Mouse (Mus musculus): ENCODE measurements around the gene Gm49630. TPM values are rescaled to one million over a fixed set of nuclear protein-coding genes. Genes with fewer than 3 reads are reported as not detected.
"Not testable (repeated sequence)": the region's sequence is repeated elsewhere in the genome, so short reads cannot be mapped to it uniquely, and the experiment has no call there.

Gene Gm49630
- polyA plus RNA-seq, 1 experiment from 2014 or later = not detected

DNA sequence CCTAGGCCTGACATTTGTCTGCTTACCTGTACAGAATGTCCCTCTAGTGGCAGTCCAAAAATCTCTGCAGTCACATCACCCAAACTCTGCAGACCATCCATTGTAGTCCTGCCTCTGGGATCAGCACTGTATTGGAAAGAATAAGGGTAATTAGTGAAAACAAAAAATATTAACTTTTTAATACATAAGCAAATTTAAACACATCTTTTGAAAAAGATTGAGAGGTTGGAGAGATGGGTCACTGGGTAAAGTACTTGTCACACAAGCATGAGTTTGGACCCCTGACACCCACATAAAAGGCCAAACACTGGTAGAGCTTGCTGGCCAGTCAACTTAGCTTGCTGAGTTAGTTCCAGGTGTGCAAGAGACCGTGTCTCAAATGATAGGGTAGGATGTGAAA is 19.2 kb downstream of the Gm49630 start, which contains the start of gene Ttll2:
TSS of gene Ttll2 (minus strand) at position 101 of the 400 bp plus-strand sequence.
- H3K4me1 ChIP-seq; H3K27me3 ChIP-seq (ENCODE audit: poor library complexity, severe bottlenecking); H3K4me3 ChIP-seq; DNase-seq (ENCODE audit: extremely low spot score, low spot score); H3K27ac ChIP-seq; H3K9me3 ChIP-seq; H3K36me3 ChIP-seq (replicated peaks): not testable (repeated sequence)
- 91% methylated on average over 1 of the region's 1 CpGs for WGBS

GRCm38 (mm10) chr17:7348765-7349164 is 23.0 kb downstream of the Gm49630 start:
- not testable (repeated sequence) for H3K4me3 ChIP-seq; H3K9me3 ChIP-seq; H3K27me3 ChIP-seq (ENCODE audit: poor library complexity, severe bottlenecking); H3K27ac ChIP-seq; DNase-seq (ENCODE audit: extremely low spot score, low spot score); H3K4me1 ChIP-seq; H3K36me3 ChIP-seq (replicated peaks)
- whole genome bisulfite sequencing = 85% methylated on average over 2 of the region's 3 CpGs

GRCm38 (mm10) chr17:7337381-7337780 is 34.4 kb downstream of the Gm49630 start:
- H3K27ac ChIP-seq; H3K36me3 ChIP-seq (replicated peaks); H3K4me3 ChIP-seq; DNase-seq (ENCODE audit: extremely low spot score, low spot score); H3K9me3 ChIP-seq; H3K4me1 ChIP-seq; H3K27me3 ChIP-seq (ENCODE audit: poor library complexity, severe bottlenecking): not testable (repeated sequence)
- 86% methylated on average over 8 of the region's 9 CpGs for WGBS

DNA sequence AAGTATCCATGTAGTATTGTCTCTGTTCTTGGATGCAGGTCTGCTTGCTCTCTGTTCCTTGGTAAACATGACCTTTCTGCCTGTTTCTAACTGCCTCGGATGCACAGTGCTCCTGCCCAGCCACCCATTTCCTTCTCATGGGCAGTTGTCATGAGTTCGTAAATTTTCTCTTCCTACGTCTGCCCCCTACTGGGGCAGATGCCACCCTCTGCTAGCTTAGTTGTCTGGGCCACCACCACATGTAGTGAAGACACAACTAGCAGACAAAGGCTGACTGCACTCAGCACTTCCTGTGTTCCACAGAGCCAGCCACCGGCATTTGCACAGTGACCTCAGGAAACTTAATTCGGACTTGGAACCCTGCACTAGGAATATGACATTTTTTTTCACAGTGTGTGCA is 39.0 kb downstream of the Gm49630 start:
- H3K4me3 ChIP-seq; H3K27me3 ChIP-seq (ENCODE audit: poor library complexity, severe bottlenecking); DNase-seq (ENCODE audit: extremely low spot score, low spot score); H3K27ac ChIP-seq; H3K9me3 ChIP-seq; H3K4me1 ChIP-seq; H3K36me3 ChIP-seq (replicated peaks): not testable (repeated sequence)
- WGBS = 82% methylated on average over 5 of the region's 5 CpGs

- not testable (repeated sequence) for DNase-seq (ENCODE audit: extremely low spot score, low spot score); H3K9me3 ChIP-seq; H3K4me1 ChIP-seq; H3K27ac ChIP-seq; H3K27me3 ChIP-seq (ENCODE audit: poor library complexity, severe bottlenecking); H3K4me3 ChIP-seq; H3K36me3 ChIP-seq (replicated peaks)
- 85% methylated on average over 6 of the region's 8 CpGs for WGBS
Observed at GRCm38 (mm10) chr17:7326415-7326814, 45.4 kb downstream of the Gm49630 start.

DNA sequence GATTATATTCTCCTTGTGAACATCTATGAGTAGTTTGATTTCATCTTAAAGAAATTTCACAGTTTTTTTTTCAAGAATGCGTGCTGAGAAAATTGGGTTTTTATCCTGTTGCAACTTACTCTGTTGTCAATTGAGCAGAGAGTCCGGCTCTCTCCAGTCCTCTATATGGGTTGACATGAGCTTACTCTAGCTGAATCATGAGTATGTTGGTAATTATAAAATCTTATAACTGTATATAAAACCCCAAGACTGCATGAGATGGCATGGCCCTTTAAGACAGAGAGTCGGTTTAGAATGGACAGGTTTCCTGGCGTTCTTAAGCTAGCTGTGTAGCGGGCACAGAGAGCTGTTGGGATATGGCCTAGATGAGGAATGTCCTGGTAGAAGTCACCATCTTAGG is 47.4 kb downstream of the Gm49630 start, which contains the start of gene Tcp10a:
TSS of gene Tcp10a (plus strand) at position 301 of the 400 bp plus-strand sequence.
- H3K36me3 ChIP-seq (replicated peaks); H3K9me3 ChIP-seq; H3K4me3 ChIP-seq; H3K27me3 ChIP-seq (ENCODE audit: poor library complexity, severe bottlenecking); DNase-seq (ENCODE audit: extremely low spot score, low spot score); H3K27ac ChIP-seq; H3K4me1 ChIP-seq: not testable (repeated sequence)
- 91% methylated on average over 5 of the region's 5 CpGs for WGBS

DNA sequence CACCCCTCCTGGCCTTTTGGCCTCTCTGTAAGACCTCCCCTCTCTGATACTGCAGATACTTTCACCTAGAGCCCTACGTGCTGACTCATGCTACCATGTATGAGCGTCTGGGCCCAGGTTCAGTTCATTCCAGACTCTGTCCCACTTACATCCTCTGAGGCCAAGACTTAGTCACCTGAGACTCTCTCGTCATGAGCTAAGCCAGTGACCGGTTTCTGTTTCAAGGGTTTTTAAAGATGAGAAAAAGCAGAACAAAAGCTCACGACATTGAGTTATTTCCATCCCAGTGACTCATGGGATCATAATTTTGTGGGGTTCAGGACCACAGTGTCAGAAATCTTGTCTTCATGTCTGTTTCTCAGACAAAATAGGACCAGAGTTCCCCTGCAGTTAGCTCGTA is 52.0 kb downstream of the Gm49630 start:
- not testable (repeated sequence) for DNase-seq (ENCODE audit: extremely low spot score, low spot score); H3K27me3 ChIP-seq (ENCODE audit: poor library complexity, severe bottlenecking); H3K27ac ChIP-seq; H3K4me3 ChIP-seq; H3K36me3 ChIP-seq (replicated peaks); H3K9me3 ChIP-seq; H3K4me1 ChIP-seq
- WGBS = 91% methylated on average over 6 of the region's 6 CpGs

- not testable (repeated sequence) for H3K27me3 ChIP-seq (ENCODE audit: poor library complexity, severe bottlenecking); DNase-seq (ENCODE audit: extremely low spot score, low spot score); H3K4me3 ChIP-seq; H3K4me1 ChIP-seq; H3K9me3 ChIP-seq; H3K27ac ChIP-seq; H3K36me3 ChIP-seq (replicated peaks)
- WGBS = 90% methylated on average over 7 of the region's 8 CpGs
Observed at GRCm38 (mm10) chr17:7315693-7316382, 55.9 kb downstream of the Gm49630 start.

DNA sequence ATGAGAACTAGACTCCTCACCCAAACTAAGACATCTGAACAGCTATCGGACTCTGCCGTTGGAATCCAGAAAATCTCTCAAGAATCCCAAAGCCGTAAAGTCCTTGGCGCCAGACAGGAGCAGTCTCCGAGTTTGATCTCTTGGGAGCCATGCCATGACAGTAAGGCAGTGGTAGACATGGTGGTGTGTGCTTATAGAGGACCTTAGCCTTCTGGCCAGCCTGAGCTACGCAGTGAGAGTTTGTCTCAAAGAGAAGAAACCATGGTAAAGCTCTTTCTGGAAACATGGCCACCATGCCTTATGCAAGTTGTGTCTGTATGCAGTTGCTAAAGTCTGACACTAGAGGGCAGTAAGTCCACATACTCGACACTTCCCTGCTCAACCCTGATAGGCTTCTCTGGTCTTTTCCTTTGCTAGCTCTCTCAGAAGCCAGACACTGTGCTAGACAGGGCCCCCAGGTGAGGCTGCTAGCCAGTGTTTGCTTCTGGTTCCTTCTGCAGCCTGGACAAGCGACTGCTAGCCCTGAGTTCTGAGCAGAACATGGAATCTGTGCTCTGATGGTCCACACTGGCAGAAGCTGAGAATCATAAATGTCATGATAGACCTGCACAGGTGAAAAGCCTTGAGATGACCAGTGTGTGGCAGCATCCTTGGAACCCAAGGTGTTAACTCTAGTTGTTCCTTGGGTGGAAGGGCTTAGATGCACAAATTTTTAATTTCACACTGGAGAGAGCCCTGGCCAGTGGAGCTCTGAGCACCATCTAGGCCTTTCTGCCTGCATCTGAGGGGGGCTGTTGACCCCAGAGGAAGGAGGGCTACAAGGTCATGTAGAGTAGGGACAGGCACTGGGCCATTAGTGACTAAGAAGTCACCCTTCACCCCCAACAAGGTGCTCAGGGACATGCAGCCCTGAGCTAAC is 65.2 kb downstream of the Gm49630 start:
- H3K4me3 ChIP-seq; DNase-seq (ENCODE audit: extremely low spot score, low spot score); H3K36me3 ChIP-seq (replicated peaks); H3K27me3 ChIP-seq (ENCODE audit: poor library complexity, severe bottlenecking); H3K4me1 ChIP-seq; H3K9me3 ChIP-seq; H3K27ac ChIP-seq: not testable (repeated sequence)
- 66% methylated on average over 8 of the region's 8 CpGs for WGBS

Other genes with a start within 250 kb of the Gm49630 start
- 23.6 and 25.3 TPM in 2 replicates for gene Rps6ka2, start 201.9 kb downstream of the Gm49630 start, polyA plus RNA-seq (2016; fragmentation: Nextera tagmentation; extraction: Ambion mirVana)
- not detected in 2 replicates for gene Tcp10a, start 47.3 kb downstream of the Gm49630 start, polyA plus RNA-seq (2016; fragmentation: Nextera tagmentation; extraction: Ambion mirVana)
- gene Ttll2, start 19.3 kb downstream of the Gm49630 start, polyA plus RNA-seq (2016; fragmentation: Nextera tagmentation; extraction: Ambion mirVana) = not detected in 2 replicates
- not detected in 2 replicates for gene Unc93a2, start 13.5 kb upstream of the Gm49630 start, polyA plus RNA-seq (2016; fragmentation: Nextera tagmentation; extraction: Ambion mirVana)